Mouse (Mus musculus): Measurements from ENCODE around the gene L3hypdh.

- TF ChIP-seq CTCF (IDR thresholded peaks at IDR 0.05; ENCODE audit: borderline replicate concordance, insufficient read depth, low read depth, low read length) (no peak), POLR2A (IDR thresholded peaks at IDR 0.05; ENCODE audit: borderline replicate concordance, insufficient read depth, low read length) (no peak)
Observed at GRCm38 (mm10) chr12:72041238-72041637, 44.0 kb downstream of the L3hypdh start.

All from cerebellum, adult 2 months (tissue).